Mouse (Mus musculus) heart, adult 18-20 months (tissue): ENCODE data around the gene Oat. TPM values are rescaled to one million over a fixed set of nuclear protein-coding genes. Genes with fewer than 3 reads are reported as not detected.

Experiments
- DNase-seq, 2 experiments: peaks; one replicate each; pipeline ENCODE4 v3.0.0; 2021 to 2022; ENCODE audit warnings: mixed read lengths in 1 of 2
- total RNA-seq, 2 experiments: library from RNA; stranded (reverse); gene quantifications; 2 replicates each; pipeline ENCODE4 v1.2.3; 2021

The Oat gene
- total RNA-seq, 2 experiments from 2014 or later, result 174 to 186 TPM

DNA sequence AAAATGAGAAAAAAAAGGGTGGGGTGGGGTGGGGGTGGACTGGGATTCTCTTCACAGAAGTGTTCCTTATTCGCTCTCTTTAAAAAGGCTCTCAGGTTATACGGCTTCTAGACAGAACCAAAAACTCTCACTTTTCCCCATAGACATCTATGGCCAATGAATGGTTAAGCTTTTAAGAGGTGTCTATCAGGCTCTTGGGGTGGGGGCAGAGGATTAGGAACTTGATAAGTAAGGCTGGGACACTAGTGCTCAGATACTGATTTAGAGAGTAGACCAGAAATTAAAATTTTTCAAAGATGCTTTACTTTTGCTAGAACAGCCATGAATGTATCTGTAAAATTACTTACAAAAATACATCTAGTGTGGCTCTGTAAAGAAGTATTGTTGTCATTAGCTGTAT, 18.1 kb upstream of the Oat start:
- DNase-seq, result no peak

DNA sequence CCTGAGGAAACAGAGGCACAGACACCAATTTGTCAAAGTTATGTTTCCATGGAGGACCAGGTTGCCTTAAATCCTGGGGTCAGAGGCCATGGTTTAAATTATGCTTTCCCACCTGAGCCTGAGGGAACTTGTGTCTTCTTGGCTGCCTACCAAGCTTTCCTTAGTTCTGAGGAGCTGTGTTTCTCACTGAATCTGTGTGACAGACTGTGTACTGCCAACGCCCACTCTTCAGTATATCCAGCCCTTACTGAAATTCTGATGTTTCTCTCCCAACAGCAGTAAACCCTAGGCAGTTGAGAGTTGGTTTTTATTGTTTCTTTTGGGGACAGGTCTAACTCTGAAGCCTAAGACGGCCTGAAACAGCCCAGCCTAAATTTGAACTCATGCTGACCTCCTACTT, 17.6 kb upstream of the Oat start:
- DNase-seq, result no peak

DNA sequence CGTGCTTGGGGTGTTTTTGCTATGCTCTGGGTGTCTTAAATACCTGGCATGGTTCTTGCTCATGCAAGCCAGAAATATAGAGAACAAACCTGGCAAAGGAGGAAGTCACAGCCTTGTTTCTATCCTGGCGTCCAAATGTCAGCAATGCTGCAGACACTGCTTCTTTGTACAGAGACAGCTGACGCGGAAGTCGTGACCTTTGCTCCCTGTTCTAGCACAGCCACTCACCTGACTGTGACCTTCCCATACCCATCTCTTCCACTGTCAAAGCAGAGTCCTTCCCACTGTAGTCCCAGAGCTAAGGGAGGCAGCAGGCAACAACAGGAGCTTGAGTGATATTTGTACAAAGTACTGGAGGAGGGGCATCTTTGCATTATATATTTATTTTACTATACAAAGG, 13.4 kb upstream of the Oat start:
- DNase-seq, result no peak

DNA sequence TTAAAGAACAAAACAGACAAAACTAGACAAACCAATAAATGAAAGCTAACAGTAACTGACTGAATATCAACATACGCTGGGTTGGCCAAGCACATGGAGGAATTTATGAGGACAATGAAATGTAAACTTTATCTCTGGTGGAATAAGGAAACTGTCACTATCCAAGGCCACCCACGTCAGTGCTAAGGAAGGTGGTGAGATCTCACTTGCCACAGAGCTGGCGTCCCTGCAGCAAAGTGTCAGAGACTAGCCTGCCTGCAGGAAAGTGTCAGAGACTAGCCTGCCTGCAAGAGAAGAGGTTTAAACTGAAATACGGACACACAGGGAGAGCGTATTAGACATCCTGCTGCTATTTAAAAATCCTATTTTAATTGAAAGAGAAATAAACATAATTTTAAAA, 11.0 kb upstream of the Oat start:
- DNase-seq, result no peak

DNA sequence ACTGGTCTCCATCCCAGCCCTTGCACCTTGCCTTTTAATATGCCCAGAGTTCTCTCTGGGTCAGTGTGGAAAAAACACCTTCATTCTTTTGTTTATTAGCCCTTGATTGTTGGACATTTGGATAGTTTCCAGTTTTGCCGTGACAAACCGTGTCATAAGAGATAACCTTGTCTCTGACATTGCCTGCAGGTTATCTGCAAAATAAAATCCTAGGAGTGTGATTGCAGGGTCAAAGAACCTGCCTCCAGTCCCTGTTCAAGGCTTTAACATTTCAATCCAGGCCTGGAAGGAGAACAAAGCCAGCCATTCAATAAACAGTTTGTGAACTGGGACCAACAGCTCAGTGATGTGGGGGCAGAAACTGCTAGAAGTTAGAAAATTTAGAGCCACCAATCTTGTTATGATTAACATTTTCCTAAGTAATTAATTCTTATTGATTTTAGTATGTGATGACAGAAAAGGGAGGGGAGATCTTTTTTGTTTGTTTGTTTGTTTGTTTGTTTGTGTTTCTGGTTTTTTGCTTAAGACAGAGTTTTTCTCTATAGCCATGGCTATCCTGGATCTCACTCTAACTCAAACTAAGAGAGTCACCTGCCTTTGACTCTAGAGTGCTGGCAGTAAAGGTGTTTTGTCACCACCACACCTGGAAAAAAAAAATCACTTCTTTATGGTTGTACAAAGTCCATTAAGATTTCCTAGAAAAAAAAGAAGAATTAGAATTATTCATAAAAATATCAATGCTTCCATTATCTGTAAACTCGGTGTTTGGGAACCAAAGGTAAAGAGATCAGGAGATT, 9.7 kb upstream of the Oat start:
- no peak for DNase-seq

DNA sequence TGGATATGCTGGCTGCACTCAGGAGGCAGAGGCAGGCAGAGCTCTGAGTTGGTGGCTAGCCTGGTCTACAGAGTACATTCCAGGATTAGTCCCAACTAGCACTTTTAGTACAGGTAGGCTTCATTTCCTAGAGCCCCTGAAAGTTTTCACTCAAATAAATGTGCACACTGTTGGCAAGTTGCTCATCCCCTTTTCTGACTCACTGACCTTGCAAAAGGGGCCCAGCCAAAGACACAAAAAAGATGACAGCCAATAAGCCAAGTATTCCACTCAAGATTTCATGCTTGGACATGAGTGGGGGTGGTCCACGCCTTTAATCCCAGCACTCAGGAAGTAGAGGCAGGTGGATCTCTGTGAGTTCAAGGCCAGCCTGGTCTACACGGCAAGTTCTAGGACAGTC, 5.2 kb upstream of the Oat start:
- no peak for DNase-seq

DNA sequence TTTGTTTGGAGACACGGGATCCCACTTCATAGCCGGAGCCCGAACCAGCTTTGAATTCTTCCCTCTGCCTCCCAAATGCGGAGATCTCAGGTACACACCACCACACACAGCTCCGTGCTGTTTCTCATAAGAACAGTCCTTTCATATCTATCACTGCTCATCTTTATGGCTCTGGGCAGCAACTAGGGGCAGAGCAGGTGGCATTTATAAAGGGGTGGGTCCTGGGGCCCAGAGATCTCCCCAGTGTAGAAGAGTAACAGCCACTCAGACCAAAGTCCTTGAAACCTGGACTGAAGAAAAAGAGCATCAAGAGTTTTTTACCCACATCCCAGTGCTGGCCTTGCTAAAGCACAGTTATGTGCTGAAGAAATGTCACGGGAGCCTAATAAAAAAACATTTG, 4.3 kb upstream of the Oat start:
- no peak for DNase-seq

DNA sequence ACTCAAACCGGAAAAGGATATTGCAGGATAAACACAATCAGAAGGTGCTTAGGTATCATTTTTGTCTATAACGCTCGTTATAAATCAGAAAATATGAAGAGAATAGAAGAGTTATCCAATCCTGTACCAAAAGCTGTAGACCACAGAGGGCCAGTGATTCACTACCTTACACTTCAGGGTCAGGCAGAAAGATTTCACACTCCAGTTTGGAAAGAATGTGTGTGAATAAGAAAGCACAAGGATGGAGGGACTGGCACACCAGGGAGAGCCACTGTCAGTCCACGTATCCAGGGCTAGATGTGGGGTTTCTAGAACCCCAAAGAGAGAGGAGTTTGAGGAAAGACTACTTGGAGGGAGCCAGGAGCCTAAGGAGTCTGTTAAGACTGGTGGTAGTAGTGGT, 693 bp upstream of the Oat start:
- DNase-seq, result no peak

DNA sequence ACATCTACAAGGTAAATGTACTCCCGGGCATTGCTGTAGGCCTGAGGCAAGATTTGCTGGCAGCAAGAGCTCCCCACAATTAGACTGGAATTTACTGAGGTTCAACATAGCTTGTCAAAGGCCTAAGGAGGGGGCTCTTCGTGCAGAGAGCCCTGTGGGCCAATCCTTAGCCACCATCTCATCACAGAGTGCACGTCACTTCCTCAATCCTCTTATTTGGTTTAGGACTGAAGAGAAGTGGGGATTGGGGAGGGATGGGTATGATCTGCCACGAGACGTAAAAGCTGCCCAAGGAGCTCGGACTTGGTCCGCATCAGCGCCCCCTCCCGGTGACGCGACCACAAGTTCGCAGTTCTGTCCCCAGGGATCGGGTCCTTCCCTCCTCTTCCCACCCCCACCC, 575 bp downstream of the Oat start:
- DNase-seq, result peak; percentile 86 to 88

DNA sequence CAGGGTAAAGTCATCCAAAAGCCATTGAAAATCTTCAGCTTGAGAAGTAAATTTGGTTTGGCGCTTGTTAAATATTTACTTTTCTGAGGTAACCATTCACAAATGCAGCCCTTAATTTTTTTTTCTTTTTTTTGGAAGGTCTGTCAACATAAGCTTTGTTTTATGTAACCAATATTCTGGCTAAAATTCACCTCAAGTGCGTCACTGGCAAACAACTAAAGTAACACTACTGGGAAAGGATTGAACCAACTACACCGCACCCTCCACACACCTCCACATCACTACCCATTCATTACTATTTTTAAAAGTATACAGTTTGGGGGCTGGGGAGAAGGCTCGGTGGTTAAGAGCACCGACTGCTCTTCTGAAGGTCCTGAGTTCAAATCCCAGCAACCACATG, 1.6 kb downstream of the Oat start:
- DNase-seq, result no peak

DNA sequence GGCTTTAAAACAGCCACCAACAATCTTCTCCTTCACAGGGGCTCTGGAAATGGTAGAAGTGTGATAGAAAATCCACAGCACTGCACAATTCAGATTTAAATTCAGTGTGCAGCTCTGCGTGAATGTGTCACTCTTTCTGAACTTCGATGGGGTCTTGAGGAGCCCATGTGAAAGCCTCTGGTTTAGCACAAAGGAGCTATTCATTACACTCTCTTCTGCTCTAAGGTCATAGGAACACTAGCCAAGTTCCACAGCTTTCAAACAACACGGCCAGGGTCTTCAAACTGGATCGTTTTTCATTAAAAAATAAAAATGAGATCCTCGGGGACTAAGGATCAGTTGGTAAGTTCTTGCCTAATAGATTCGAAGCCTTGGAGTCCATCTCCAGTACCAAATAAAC, 3.0 kb downstream of the Oat start:
- no peak for DNase-seq

DNA sequence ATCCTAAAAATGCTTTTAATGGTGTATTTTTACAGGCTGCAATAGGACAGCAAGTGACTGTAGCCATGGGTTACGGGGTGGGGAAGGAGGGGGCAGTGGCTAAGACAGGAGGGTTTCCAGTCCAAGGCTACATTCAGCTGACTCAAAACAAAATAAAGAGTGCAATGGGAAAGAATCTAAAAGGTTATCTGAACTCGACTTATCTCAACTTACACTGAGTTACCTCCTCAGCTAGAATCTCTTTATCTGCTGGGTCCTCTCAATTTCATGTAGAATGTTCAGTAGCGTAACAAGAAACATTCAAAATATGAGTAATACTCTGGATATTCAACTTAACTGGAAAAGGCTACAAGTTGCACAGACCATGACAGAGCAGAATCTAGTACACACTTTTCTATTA, 3.5 kb downstream of the Oat start:
- no peak for DNase-seq

DNA sequence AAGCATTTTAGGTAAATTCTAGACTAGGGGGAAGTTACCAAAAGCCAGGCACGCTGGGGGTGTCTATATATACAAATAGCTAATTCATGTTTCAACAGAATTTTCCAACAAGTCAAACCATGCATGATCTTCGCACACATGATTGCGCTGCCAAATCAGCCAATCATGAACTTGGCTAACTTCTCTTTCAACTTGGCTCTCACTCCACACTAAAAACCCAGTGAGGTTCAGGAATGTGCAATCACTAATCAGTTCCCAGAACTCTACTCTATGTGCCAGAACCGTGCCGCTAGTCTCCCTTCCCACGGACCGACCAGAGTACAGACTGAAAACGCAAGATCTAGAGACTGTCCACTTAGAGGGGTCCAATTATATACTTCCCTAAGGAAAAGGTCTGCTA, 4.7 kb downstream of the Oat start:
- peak; percentile 60 to 61 for DNase-seq

DNA sequence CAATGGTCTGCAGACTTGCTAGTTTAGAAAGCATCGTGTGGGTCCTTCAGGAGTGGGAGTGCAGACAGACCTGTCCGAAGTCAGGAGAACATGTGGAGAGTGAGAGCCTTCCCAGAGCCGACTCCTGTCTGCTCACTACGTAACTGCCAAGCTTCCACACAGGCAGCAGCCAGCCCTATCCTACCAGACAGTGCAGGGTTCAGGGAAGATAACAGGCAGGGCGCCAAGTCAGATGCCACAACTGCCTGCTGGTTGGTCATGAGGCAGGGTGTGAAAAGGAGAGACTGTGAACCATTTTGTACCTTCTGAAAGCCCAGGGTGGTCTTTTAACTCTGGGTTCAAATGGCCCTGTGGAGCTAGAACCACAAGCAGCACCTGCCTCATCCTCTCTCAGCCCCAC, 6.1 kb downstream of the Oat start:
- peak; percentile 67 to 71 for DNase-seq

DNA sequence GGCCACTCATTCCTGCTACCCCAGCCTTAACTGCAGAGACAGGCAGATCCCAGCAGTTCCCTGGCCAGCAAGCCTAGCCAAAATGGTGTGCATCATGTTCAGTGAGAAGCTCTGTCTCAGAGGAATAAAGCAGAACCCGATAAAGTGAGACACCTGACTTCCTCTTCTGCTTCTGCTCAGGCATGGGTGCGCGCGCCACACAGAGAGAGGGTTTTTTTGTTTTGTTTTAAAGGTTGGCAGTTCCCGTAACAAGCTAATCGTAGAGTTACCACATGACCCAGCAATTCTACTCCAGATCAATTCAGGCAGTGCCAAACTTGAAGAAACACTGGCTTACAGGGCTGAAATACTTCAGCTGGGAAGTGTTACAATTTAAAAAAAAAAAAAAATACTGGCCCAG, 7.4 kb downstream of the Oat start:
- DNase-seq, result peak; percentile 55 to 60

DNA sequence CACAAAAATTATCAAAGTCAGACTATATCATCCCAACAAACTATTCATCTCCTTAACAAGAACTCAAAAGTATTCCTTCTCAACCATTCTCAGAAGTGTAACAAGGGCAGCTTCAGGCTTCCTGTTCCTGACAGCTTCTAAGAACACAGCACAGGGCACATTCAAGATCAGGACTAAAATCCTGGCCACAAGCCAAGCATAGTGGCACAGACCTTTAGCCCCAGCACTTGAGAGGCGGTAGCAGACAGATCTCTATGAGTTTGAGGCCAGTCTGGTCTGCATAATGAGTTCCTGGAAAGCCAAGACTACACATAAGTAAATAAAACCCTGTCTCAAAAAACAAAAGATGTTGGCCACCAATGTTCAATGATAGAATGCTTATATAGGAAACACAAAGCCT, 10.4 kb downstream of the Oat start:
- DNase-seq, result no peak

DNA sequence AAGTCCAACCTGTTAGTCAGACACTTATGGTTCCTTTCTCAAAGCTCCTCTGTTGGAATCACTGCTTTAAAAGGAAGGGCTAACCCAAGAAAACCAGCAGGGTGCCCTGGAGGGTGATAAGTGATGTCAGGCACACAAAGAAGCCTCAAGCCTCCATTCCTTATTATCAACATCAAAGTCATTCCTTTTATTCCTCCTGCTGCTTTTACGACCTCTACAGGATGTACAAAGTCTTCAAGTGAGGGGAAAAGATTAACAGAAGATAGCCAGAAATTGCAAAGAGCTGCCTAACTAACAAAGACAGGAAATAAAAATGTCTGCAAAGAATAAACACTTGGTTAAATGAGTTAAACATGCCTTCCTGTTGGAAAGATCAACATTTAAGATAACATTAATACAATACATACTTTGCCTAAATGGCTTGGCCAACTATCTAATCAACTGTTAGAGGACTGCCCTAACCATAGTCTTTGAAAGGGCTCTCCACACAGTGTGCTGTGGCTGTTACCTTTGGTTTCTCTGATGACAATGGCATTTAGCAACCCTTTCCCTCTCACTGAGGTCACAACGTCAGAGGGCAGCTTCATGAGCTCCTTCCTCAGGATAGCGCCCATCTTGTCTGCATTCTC, 16.9 kb downstream of the Oat start:
- DNase-seq, result peak in 1 of 2 experiments; percentile 14

DNA sequence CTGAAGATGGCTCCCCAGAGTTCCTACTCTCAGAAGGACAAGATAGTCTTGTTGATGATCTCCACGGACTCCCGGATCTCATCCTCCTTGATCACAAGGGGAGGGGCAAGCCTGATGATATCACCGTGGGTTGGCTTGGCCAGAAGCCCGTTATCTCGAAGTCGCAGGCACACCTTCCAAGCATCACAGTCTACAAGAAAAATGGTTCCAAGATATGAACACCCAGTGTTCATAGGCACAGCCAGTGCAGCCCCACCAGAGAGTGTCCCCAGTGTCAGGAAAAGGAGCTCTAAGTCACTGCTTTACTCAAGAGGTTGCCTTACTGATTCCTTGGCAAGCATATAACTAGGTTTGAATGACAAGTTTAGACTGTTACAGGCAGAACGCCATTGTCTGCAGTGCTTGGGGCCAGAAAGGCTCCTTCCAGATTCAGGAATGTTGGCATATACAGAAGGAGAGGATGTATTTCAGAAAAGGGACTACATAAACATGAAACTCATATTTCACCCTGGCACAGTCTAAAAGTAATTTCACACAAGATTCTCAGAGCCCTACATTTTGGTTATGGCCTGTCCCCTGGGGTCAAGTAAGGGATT, 18.0 kb downstream of the Oat start:
- DNase-seq, result no peak

DNA sequence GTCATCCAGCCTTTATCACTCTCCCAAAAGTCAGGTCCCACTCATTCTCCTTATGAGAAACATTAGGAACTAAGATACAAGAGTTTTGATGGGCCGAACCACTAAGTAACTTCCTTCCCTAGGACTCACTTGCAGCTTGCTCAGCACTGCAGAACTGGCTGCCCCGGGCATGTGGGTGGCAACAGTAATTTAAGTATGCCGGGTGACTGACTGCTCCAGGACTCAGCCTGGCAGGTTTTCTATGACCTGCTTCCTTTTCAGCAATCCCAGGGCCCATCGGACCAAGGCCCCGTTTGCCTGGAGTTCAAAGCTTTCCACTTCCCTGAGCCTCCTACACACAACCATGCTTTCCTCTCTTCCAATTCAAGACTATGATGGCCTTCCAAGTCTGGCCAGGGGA, 19.6 kb downstream of the Oat start:
- DNase-seq, result no peak

DNA sequence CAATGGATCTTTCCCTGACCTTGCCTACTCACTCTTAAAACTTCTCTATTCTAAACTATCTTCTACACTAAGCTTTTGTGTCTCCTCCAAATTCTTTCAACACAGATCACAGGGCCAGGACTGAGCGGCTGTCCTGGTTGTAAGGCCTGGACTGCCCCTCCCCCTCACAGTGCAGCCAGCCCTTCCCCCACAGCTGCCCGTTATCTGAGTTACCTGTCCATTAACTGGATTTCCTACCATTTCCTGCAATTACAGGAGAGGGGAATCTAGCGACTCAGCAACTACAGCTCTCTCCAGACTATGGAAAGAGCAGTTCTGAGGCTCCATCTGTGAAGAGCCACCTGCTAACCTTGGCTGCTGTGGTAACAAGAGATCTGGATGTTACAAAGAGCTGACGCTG, 20.3 kb downstream of the Oat start:
- DNase-seq, result no peak

DNA sequence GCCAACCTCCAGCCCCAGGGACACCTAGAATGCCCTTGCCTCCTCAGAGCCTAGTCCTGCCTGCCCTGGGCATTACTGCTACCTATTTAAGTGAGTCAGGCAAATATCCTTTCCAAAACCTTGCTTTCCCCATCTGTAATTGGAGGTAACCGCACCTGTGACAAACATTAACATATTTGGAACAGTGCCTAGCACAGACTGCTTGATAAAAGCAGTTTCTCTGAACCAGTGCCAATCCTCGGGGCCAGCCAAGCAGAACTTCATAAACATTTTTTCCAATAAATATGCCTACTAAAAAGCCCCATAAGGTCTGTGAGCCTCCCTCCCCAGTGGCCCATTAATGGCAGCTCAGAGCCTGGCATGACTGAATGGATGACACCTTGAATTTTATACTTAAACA, 22.1 kb downstream of the Oat start:
- no peak for DNase-seq

DNA sequence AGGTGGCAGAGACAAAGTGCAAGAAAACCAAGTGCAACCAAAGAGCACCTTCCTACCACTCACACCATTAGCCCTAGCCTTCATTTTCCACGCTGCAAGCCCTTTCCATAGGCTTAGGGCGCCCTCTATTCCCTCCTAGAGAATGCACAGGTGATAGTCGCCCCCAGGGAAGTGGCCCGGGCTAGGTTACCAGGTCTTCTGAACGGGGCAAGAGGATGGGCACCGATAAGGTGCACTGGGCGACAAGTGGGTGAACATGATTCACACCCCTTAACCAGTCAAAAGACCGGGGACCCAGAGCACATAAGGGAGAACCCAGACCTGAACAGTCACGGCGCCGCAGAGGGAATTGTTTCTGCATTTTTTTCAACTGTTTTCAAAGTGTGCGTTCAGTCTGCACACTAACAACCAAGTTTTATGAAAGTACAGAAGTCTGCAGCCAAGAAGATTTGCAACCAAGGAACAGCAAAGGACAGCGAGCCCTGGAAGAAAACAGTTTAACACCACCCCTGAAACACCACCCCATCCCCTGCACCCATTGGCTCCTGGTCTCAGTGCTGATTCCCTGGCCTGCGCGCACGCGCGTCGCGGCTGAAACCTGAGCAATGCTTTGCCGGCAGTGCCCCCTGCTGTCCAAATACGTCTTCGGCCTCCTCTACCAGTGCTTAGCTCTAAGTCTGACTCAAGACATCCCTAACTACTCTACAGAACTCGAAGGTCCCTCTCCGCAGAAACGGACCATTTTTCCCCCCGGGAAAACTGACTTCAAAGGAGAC, 24.7 kb downstream of the Oat start:
- peak; percentile 96 to 99 for DNase-seq

DNA sequence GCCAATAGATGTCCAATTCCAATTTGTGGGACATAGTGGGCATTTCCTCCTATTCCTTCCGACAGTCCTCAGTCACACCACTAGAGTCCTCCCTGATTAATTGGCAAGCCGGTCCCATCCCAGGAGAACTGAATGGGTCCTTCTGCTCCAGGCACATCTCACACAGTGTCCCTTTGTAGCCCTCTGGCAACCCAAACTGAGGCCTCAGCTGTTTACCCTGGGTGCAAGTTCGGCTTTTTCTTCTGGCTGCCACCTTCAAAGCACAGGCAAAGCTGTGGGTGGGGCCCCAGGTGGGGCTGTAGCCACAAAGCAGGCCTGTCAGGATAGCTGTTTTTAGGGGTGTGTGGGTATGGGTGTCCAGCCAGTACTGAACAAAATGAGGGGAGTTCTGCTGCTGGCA, 29.1 kb downstream of the Oat start:
- no peak for DNase-seq
